Mouse (Mus musculus) CH12.LX (cell line): ENCODE data around the gene Ttc34.

Source experiments
- CTCF ChIP-seq, 2 experiments: IDR thresholded peaks in 1 of 2; conservative IDR thresholded peaks in 1 of 2; 2 replicates each; pipeline ENCODE4 v1.5.1; 2011 to 2012; ENCODE audit warnings: low read depth in 2 of 2, low read length in 2 of 2, improper control_type of control experiment in 1 of 2, inconsistent platforms in 1 of 2, mild to moderate bottlenecking in 1 of 2, moderate library complexity in 1 of 2
- EP300 ChIP-seq: IDR thresholded peaks from 2 replicates; pipeline ENCODE4 v1.6.1; 2011; ENCODE audit warnings: low read length, improper control_type of control experiment
- IRF4 ChIP-seq: IDR thresholded peaks from 2 replicates; pipeline ENCODE4 v1.6.1; 2014; ENCODE audit warnings: low read depth, mild to moderate bottlenecking, inconsistent platforms, low read length, improper control_type of control experiment
- TBP ChIP-seq: conservative IDR thresholded peaks from 2 replicates; pipeline ENCODE4 v1.6.1; 2011; ENCODE audit warnings: low read depth, low read length, improper control_type of control experiment

DNA sequence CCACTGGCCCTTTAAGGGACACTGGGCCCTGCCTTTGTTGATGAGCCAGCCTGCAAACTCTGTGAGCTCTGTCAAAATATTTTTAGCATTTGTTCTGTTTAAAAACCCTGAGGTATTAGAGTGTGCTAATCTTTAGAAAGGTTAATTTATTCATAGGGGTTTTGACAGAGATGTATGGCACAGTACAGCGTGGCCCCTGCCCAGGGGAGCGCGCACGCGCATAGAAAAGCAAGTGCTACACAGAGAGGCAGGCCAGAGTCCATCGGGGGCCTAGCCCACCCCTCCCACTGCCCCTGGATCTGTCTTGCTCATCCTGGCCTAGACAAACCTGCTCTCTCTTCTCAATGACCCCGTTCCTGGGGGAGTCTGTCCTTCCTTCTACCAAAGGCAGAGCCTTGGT is 45.4 kb upstream of the Ttc34 start:
- TF ChIP-seq TBP = no peak
- TF ChIP-seq CTCF (conservative IDR thresholded peaks at IDR 0.05 in 1 of 2, IDR thresholded peaks at IDR 0.05 in 1 of 2; ENCODE audit: low read depth in 2 of 2, low read length in 2 of 2) = no peak
- no peak for TF ChIP-seq IRF4
- TF ChIP-seq EP300 = no peak
